Mouse (Mus musculus) forebrain, embryonic 14.5 days (tissue): ENCODE data around the gene Golm1. TPM values are rescaled to one million over a fixed set of nuclear protein-coding genes. Genes with fewer than 3 reads are reported as not detected.

ENCODE experiments used
- ATAC-seq: fragments of 200-750 bp; cut with Nextera tagmentation; 2 replicates; pipeline ENCODE4 v1.8.0; 2017; ENCODE audit warnings: mild to moderate bottlenecking, moderate library complexity
- DNase-seq: peaks from one replicate; pipeline ENCODE4 v3.0.0-alpha.2; 2015; ENCODE audit warnings: low spot score
- H3K27ac ChIP-seq: fragments of 300-500 bp; sonication (generic); 2 replicates; pipeline ENCODE4 v1.5.1; 2014; ENCODE audit warnings: low read depth, mild to moderate bottlenecking, control low read depth, low read length, moderate library complexity
- H3K27me3 ChIP-seq: fragments of 300-500 bp; sonication (generic); replicated peaks from 2 replicates; pipeline ENCODE4 v1.6.1; 2014; ENCODE audit warnings: low read length, control low read depth, mixed read lengths; ENCODE audit not compliant: control insufficient read depth, insufficient read depth
- H3K36me3 ChIP-seq: fragments of 300-500 bp; sonication (generic); 2 replicates; pipeline ENCODE4 v1.6.1; 2014; ENCODE audit warnings: low read length, control low read depth; ENCODE audit not compliant: control insufficient read depth, insufficient read depth
- H3K4me1 ChIP-seq: fragments of 300-500 bp; sonication (generic); 2 replicates; pipeline ENCODE4 v1.6.1; 2014; ENCODE audit warnings: antibody characterized with exemption, low read length, control low read depth; ENCODE audit not compliant: control insufficient read depth, insufficient read depth
- H3K4me2 ChIP-seq: fragments of 300-500 bp; sonication (generic); 2 replicates; pipeline ENCODE4 v1.6.1; 2014; ENCODE audit warnings: mild to moderate bottlenecking, control low read depth, low read length
- H3K4me3 ChIP-seq: fragments of 300-500 bp; sonication (generic); 2 replicates; pipeline ENCODE4 v1.5.1; 2014; ENCODE audit warnings: low read depth, low read length, control low read depth
- H3K9ac ChIP-seq: fragments of 300-500 bp; sonication (generic); 2 replicates; pipeline ENCODE4 v1.6.1; 2014; ENCODE audit warnings: mild to moderate bottlenecking, low read length, control low read depth, moderate library complexity
- H3K9me3 ChIP-seq: fragments of 300-500 bp; sonication (generic); replicated peaks from 2 replicates; pipeline ENCODE4 v1.6.1; 2016; ENCODE audit warnings: low read length, control low read depth, mixed read lengths; ENCODE audit not compliant: control insufficient read depth
- WGBS: fragments of 180-500 bp; shearing (Covaris S2); extraction: QIAGEN DNeasy Blood & Tissue Kit; methylation state at CpG from one replicate; pipeline ENCODE4 v1.1.7; 2014; 5-methylcytosine and 5-hydroxymethylcytosine counted together
- polyA plus RNA-seq: library from polyadenylated mRNA; unstranded; fragments of >200 nt; fragmentation: Nextera tagmentation; extraction: Ambion mirVana; gene quantifications from 2 replicates; pipeline ENCODE4 v1.2.1, GENCODE M21; 2014

The Golm1 gene
- polyA plus RNA-seq, 1 experiment from 2014 or later: 57.7 TPM

- WGBS: 26% methylated on average over 11 of the region's 11 CpGs
- Histone ChIP-seq H3K36me3 (peaks cover 74% of the 10 kb centered on the region), H3K4me3 (no peak overlapping the region), H3K4me2 (no peak overlapping the region), H3K27me3 (no peaks in the 10 kb centered on the region), H3K27ac (no peak overlapping the region), H3K4me1 (no peaks in the 10 kb centered on the region), H3K9ac (no peak overlapping the region), H3K9me3 (no peaks in the 10 kb centered on the region)
- no peak for ATAC-seq
- peak; percentile 7 for DNase-seq
These were observed 28.9 kb downstream of the Golm1 start for GRCm38 (mm10) chr13:59646674-59647244.

- H3K4me1 ChIP-seq: no peaks in the 10 kb centered on the region
- no peak overlapping the region for H3K4me3 ChIP-seq
- H3K27ac ChIP-seq: no peak overlapping the region
- H3K27me3 ChIP-seq: no peaks in the 10 kb centered on the region
- peaks cover 75% of the 10 kb centered on the region for H3K36me3 ChIP-seq
- no peak overlapping the region for H3K9ac ChIP-seq
- 95% methylated on average over 3 of the region's 3 CpGs for WGBS
- no peak for DNase-seq
- no peaks in the 10 kb centered on the region for H3K9me3 ChIP-seq
- no peak for ATAC-seq
- no peak overlapping the region for H3K4me2 ChIP-seq
These were observed 30.1 kb downstream of the Golm1 start for GRCm38 (mm10) chr13:59645491-59645890.

- Histone ChIP-seq H3K4me2 (no peak overlapping the region), H3K4me1 (no peaks in the 10 kb centered on the region), H3K9me3 (no peaks in the 10 kb centered on the region), H3K4me3 (no peak overlapping the region), H3K27me3 (no peaks in the 10 kb centered on the region), H3K27ac (no peak overlapping the region), H3K9ac (no peak overlapping the region), H3K36me3 (peaks cover 71% of the 10 kb centered on the region)
- 92% methylated on average over 2 of the region's 2 CpGs for WGBS
- ATAC-seq (no peak), DNase-seq (no peak)
These were observed 32.8 kb downstream of the Golm1 start for GRCm38 (mm10) chr13:59642818-59643217.

GRCm38 (mm10) chr13:59640178-59640440, 35.5 kb downstream of the Golm1 start:
- ATAC-seq (no peak), DNase-seq (no peak)
- peaks cover 73% of the 10 kb centered on the region for H3K36me3 ChIP-seq

GRCm38 (mm10) chr13:59639368-59640177, 36.0 kb downstream of the Golm1 start:
- 91% methylated on average over 16 of the region's 16 CpGs for WGBS
- Histone ChIP-seq H3K4me3 (no peak overlapping the region), H3K9ac (no peak overlapping the region), H3K36me3 (peaks cover 73% of the 10 kb centered on the region), H3K4me2 (no peak overlapping the region), H3K27me3 (no peaks in the 10 kb centered on the region), H3K9me3 (no peaks in the 10 kb centered on the region), H3K27ac (no peak overlapping the region), H3K4me1 (no peaks in the 10 kb centered on the region)
- ATAC-seq (no peak), DNase-seq (no peak)

More at GRCm38 (mm10) chr13:59640178-59640440, 35.5 kb downstream of the Golm1 start:
- Histone ChIP-seq H3K27me3 (no peaks in the 10 kb centered on the region), H3K9ac (no peak overlapping the region), H3K27ac (no peak overlapping the region), H3K9me3 (no peaks in the 10 kb centered on the region), H3K4me1 (no peaks in the 10 kb centered on the region), H3K4me2 (no peak overlapping the region), H3K4me3 (no peak overlapping the region)
- 84% methylated on average over 6 of the region's 6 CpGs for WGBS

- no peak for ATAC-seq
- DNase-seq: no peak
- no peak overlapping the region for H3K4me3 ChIP-seq
- WGBS: 89% methylated on average over 7 of the region's 7 CpGs
- no peak overlapping the region for H3K4me2 ChIP-seq
- no peaks in the 10 kb centered on the region for H3K9me3 ChIP-seq
- peaks cover 85% of the 10 kb centered on the region for H3K36me3 ChIP-seq
- no peak overlapping the region for H3K27ac ChIP-seq
- H3K9ac ChIP-seq: no peak overlapping the region
- no peaks in the 10 kb centered on the region for H3K27me3 ChIP-seq
- H3K4me1 ChIP-seq: no peaks in the 10 kb centered on the region
These were observed 37.8 kb downstream of the Golm1 start for GRCm38 (mm10) chr13:59637800-59638199.

- Histone ChIP-seq H3K27me3 (no peaks in the 10 kb centered on the region), H3K4me2 (no peak overlapping the region), H3K4me3 (no peak overlapping the region), H3K36me3 (peaks cover 94% of the 10 kb centered on the region), H3K9ac (no peak overlapping the region), H3K27ac (no peak overlapping the region), H3K4me1 (no peaks in the 10 kb centered on the region), H3K9me3 (no peaks in the 10 kb centered on the region)
- ATAC-seq (no peak), DNase-seq (no peak)
- WGBS: 76% methylated on average over 5 of the region's 5 CpGs
These were observed 41.0 kb downstream of the Golm1 start for GRCm38 (mm10) chr13:59634637-59635036.

GRCm38 (mm10) chr13:59626739-59627138, 48.9 kb downstream of the Golm1 start:
- ATAC-seq (no peak), DNase-seq (no peak)
- Histone ChIP-seq H3K4me3 (no peak overlapping the region), H3K9ac (no peak overlapping the region), H3K4me1 (no peaks in the 10 kb centered on the region), H3K4me2 (no peak overlapping the region), H3K36me3 (peaks cover 90% of the 10 kb centered on the region), H3K27ac (no peak overlapping the region), H3K27me3 (no peaks in the 10 kb centered on the region), H3K9me3 (no peaks in the 10 kb centered on the region)
- WGBS: 93% methylated on average over 7 of the region's 7 CpGs

- 91% methylated on average over 5 of the region's 5 CpGs for WGBS
- no peak for DNase-seq
- no peak for ATAC-seq
- Histone ChIP-seq H3K4me2 (no peak overlapping the region), H3K27ac (no peak overlapping the region), H3K4me3 (no peak overlapping the region), H3K36me3 (peaks cover 90% of the 10 kb centered on the region), H3K9ac (no peak overlapping the region), H3K27me3 (no peaks in the 10 kb centered on the region), H3K9me3 (no peaks in the 10 kb centered on the region), H3K4me1 (no peaks in the 10 kb centered on the region)
These were observed 50.7 kb downstream of the Golm1 start for GRCm38 (mm10) chr13:59624903-59625302.
